Mouse (Mus musculus) intestine, embryonic 16.5 days (tissue): Measurements from ENCODE around the gene Slc1a3. TPM values are rescaled to one million over a fixed set of nuclear protein-coding genes. Genes with fewer than 3 reads are reported as not detected.

Experiments
- polyA plus RNA-seq: library from polyadenylated mRNA; unstranded; fragments of >200 nt; fragmentation: Nextera tagmentation; extraction: Ambion mirVana; gene quantifications from 2 replicates; pipeline ENCODE4 v1.2.1, GENCODE M21; 2015

Gene Slc1a3
- polyA plus RNA-seq, 1 experiment from 2014 or later: 4.0 TPM

Other genes with a start within 250 kb of the Slc1a3 start
- gene Gm2310, start 190.8 kb downstream of the Slc1a3 start, polyA plus RNA-seq: not detected in 2 replicates